Mouse (Mus musculus) heart, postnatal 0 days (tissue): ENCODE data around the gene 4933407L21Rik. TPM values are rescaled to one million over a fixed set of nuclear protein-coding genes. Genes with fewer than 3 reads are reported as not detected.

ENCODE experiments used
- ATAC-seq: fragments of 200-750 bp; cut with Nextera tagmentation; 2 replicates; pipeline ENCODE4 v1.8.0; 2017; ENCODE audit warnings: low read depth, moderate number of reproducible peaks, moderate library complexity; ENCODE audit not compliant: insufficient read depth
- DNase-seq: peaks from one replicate; pipeline ENCODE4 v3.0.0-alpha.2; 2016; ENCODE audit warnings: low spot score
- H3K27ac ChIP-seq: fragments of 300-500 bp; sonication (generic); 2 replicates; pipeline ENCODE4 v1.5.1; 2014; ENCODE audit warnings: low read depth, mild to moderate bottlenecking
- H3K27me3 ChIP-seq: fragments of 300-500 bp; sonication (generic); 2 replicates; pipeline ENCODE4 v1.6.1; 2014; ENCODE audit warnings: low read length, mixed read lengths; ENCODE audit not compliant: control insufficient read depth, insufficient read depth
- H3K36me3 ChIP-seq: fragments of 300-500 bp; sonication (generic); replicated peaks from 2 replicates; pipeline ENCODE4 v1.6.1; 2014; ENCODE audit warnings: low read length, mixed read lengths; ENCODE audit not compliant: control insufficient read depth, insufficient read depth
- H3K4me1 ChIP-seq: fragments of 300-500 bp; sonication (generic); 2 replicates; pipeline ENCODE4 v1.6.1; 2014; ENCODE audit warnings: antibody characterized with exemption; ENCODE audit not compliant: control insufficient read depth, insufficient read depth
- H3K4me2 ChIP-seq: fragments of 300-500 bp; sonication (generic); 2 replicates; pipeline ENCODE4 v1.6.1; 2014; ENCODE audit warnings: low read depth, mild to moderate bottlenecking, low read length, moderate library complexity
- H3K4me3 ChIP-seq: fragments of 300-500 bp; sonication (generic); 2 replicates; pipeline ENCODE4 v1.5.1; 2014; ENCODE audit warnings: low read depth, low read length
- H3K9ac ChIP-seq: fragments of 300-500 bp; sonication (generic); replicated peaks from 2 replicates; pipeline ENCODE4 v1.6.1; 2014; ENCODE audit warnings: low read depth, low read length, mixed read lengths
- H3K9me3 ChIP-seq: fragments of 300-500 bp; sonication (generic); replicated peaks from 2 replicates; pipeline ENCODE4 v1.6.1; 2016; ENCODE audit warnings: low read length; ENCODE audit not compliant: control insufficient read depth
- CTCF ChIP-seq: IDR thresholded peaks from 2 replicates; pipeline ENCODE4 v1.5.1; 2016; ENCODE audit warnings: antibody characterized with exemption, control low read depth, low read depth
- EP300 ChIP-seq: IDR thresholded peaks from 2 replicates; pipeline ENCODE4 v1.6.1; 2016; ENCODE audit warnings: antibody characterized with exemption, low read depth
- WGBS: fragments of 180-500 bp; shearing (Covaris S2); extraction: QIAGEN DNeasy Blood & Tissue Kit; methylation state at CpG from one replicate; pipeline ENCODE4 v1.1.7; 2014; 5-methylcytosine and 5-hydroxymethylcytosine counted together
- polyA plus RNA-seq: library from polyadenylated mRNA; unstranded; fragments of >200 nt; fragmentation: Nextera tagmentation; extraction: Ambion mirVana; gene quantifications from 2 replicates; pipeline ENCODE4 v1.2.1, GENCODE M21; 2015
- total RNA-seq: library from RNA; depleted of rRNA; stranded (reverse); fragments of >200 nt; gene quantifications from 2 replicates; pipeline ENCODE4 v1.2.3, GENCODE M21; 2014; ENCODE audit warnings: low replicate concordance

4933407L21Rik gene
- total and polyA plus RNA-seq, 2 experiments from 2014 or later: not detected

DNA sequence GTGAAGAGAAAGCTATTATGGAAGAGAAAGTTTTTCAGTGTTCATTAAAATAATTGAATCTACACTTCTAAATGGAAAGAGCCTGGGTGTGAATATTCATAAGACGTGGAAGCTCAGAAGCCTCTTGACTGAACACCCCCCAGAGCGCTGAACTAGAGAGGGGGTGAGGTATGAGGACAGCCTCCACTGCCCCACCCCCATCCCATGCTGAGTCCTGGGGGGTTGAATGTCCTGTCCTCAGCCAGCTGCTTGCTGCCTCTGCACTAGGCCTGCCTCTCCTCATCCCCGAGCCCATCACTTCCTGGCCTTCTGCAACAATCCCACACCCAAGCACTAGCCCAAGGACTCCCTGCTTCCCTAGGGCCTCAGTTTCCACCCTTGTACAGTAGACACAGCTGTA is 37.6 kb downstream of the 4933407L21Rik start:
- Histone ChIP-seq H3K27ac (no peak overlapping the region), H3K4me1 (0 out of 2 replicates have a peak, but pooled peaks cover 4% of the 10 kb centered on the region), H3K27me3 (no peaks in the 10 kb centered on the region), H3K4me3 (no peak overlapping the region), H3K9ac (no peak overlapping the region), H3K4me2 (no peak overlapping the region), H3K36me3 (no peaks in the 10 kb centered on the region), H3K9me3 (no peaks in the 10 kb centered on the region)
- no peak for DNase-seq
- 73% methylated on average over 3 of the region's 3 CpGs for WGBS
- ATAC-seq: no peak
- no peak for TF ChIP-seq EP300
- no peak for TF ChIP-seq CTCF

DNA sequence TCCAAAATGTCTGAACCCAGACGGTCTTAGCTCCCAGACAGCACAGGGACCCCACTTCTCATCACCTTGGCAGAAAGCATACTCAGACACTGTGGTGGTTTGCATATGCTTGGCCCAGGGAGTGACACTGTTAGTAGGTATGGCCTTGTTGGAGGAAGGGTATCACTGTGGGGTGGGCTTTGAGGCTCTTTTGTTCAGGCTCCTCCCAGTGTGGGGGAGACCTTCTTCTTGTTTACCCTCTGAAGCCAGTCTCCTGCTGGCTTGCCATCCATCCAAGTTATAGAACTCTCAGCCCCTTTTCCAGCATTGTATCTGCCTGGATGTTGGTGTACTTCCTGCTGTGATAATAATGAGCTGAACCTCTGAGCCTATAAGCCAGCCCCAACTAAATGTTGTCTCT is 40.8 kb downstream of the 4933407L21Rik start:
- 74% methylated on average over 1 of the region's 1 CpGs for WGBS
- no peak for ATAC-seq
- H3K27ac ChIP-seq: no peak overlapping the region
- no peaks in the 10 kb centered on the region for H3K9me3 ChIP-seq
- no peaks in the 10 kb centered on the region for H3K4me1 ChIP-seq
- no peak overlapping the region for H3K4me3 ChIP-seq
- no peak overlapping the region for H3K4me2 ChIP-seq
- TF ChIP-seq EP300 (no peak), CTCF (no peak)
- DNase-seq: no peak
- no peaks in the 10 kb centered on the region for H3K27me3 ChIP-seq
- H3K9ac ChIP-seq: no peak overlapping the region
- no peaks in the 10 kb centered on the region for H3K36me3 ChIP-seq

DNA sequence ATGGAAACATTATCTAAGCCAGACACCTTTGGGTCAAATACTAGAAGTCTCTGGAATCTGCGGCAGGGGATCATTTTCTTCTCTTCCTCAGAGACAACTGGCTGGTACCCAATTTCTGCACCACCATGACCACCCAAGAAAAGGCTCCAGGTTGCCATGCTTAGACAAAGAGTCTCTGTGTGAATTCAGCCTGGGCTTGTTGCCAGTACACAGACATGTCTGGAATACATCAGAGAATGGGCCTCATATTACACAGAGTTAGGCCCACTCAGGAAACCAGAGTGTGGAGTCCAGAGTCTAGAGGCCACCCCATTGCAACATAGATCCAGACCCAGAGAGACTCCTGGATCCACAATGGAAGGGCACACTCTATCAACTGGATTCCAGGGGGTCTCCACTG is 41.2 kb downstream of the 4933407L21Rik start:
- Histone ChIP-seq H3K36me3 (no peaks in the 10 kb centered on the region), H3K27ac (no peak overlapping the region), H3K4me2 (no peak overlapping the region), H3K9ac (no peak overlapping the region), H3K9me3 (no peaks in the 10 kb centered on the region), H3K4me1 (no peaks in the 10 kb centered on the region), H3K27me3 (no peaks in the 10 kb centered on the region), H3K4me3 (no peak overlapping the region)
- DNase-seq: no peak
- TF ChIP-seq EP300 (no peak), CTCF (no peak)
- WGBS: 73% methylated on average over 1 of the region's 1 CpGs
- ATAC-seq: no peak

DNA sequence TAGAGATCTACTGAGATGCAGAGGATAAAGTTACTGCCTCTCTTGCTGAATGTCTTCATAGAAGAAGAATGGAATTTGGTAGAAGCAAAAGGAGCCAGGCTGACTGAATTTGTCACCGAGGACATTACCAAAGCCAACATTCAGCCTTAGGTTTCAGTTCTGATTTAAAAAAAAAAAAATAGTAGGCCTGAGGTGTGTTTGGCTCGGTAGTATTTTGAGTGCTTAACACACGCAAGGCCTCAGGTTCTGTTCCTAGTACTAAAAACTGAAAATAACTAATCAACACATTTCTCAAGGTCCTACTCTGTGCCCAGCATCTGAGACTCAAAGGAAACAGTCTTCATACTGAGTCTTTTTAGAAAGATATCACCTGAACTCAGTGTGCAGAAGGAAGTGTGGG is 42.8 kb downstream of the 4933407L21Rik start:
- Histone ChIP-seq H3K4me1 (no peaks in the 10 kb centered on the region), H3K9me3 (no peaks in the 10 kb centered on the region), H3K27me3 (no peaks in the 10 kb centered on the region), H3K4me2 (no peak overlapping the region), H3K27ac (no peak overlapping the region), H3K4me3 (no peak overlapping the region), H3K9ac (no peak overlapping the region), H3K36me3 (no peaks in the 10 kb centered on the region)
- ATAC-seq (no peak), DNase-seq (no peak)
- 83% methylated on average over 3 of the region's 3 CpGs for WGBS
- TF ChIP-seq CTCF (no peak), EP300 (no peak)

DNA sequence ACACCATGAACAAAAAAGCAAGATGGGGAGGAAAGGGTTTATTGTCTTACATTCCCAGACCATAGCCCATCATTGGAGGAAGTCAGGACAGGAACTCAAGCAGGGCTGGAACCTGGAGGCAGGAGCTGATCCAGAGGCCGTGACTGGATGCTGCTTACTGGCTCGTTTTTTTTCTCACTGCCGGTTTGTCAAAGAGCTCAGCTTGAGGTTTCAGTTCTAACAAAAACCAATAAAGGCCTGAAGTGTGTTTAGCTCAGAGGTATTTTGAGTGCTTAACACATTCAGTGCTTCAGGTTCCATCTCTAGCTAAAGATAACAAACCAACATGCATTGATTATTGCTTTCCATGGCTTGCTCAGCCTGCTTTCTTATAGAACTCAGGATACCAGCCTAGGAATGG is 44.1 kb downstream of the 4933407L21Rik start:
- Histone ChIP-seq H3K4me1 (no peaks in the 10 kb centered on the region), H3K4me2 (no peak overlapping the region), H3K27me3 (no peaks in the 10 kb centered on the region), H3K4me3 (no peak overlapping the region), H3K9ac (no peak overlapping the region), H3K27ac (no peak overlapping the region), H3K36me3 (no peaks in the 10 kb centered on the region), H3K9me3 (no peaks in the 10 kb centered on the region)
- no peak for TF ChIP-seq EP300
- no peak for TF ChIP-seq CTCF
- ATAC-seq (no peak), DNase-seq (no peak)
- 56% methylated on average over 3 of the region's 3 CpGs for WGBS

DNA sequence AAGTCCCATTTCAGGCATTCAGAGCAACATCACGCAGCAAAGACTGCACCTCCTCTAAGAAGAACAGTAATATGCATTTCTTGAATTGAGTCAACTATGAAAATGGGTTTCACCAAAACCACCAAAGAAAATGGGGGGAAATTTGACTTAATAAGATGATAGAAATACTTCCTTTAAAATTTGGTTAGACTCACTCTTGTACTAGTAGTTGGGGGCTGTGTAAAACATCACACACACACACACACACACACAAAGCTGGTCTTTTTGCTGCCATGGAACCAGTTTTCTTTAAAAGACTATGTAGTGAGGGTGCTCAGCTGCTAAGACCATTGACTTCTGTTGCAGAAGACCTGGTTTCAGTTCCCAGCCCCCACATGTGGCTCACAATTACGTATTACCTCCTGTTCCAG is 45.2 kb downstream of the 4933407L21Rik start:
- no peaks in the 10 kb centered on the region for H3K9me3 ChIP-seq
- no peak overlapping the region for H3K4me3 ChIP-seq
- H3K36me3 ChIP-seq: no peaks in the 10 kb centered on the region
- H3K9ac ChIP-seq: no peak overlapping the region
- DNase-seq (no peak), ATAC-seq (no peak)
- WGBS: 83% methylated on average over 2 of the region's 2 CpGs
- H3K27ac ChIP-seq: no peak overlapping the region
- no peak overlapping the region for H3K4me2 ChIP-seq
- no peaks in the 10 kb centered on the region for H3K27me3 ChIP-seq
- H3K4me1 ChIP-seq: no peaks in the 10 kb centered on the region
- TF ChIP-seq EP300 (no peak), CTCF (no peak)
